Mouse (Mus musculus) heart, adult 9 months (tissue): ENCODE data around the gene 4930524B15Rik.
"Not testable (repeated sequence)": the region's sequence is repeated elsewhere in the genome, so short reads cannot be mapped to it uniquely, and the experiment has no call there.

ENCODE experiments used
- DNase-seq, 2 experiments: peaks; one replicate each; pipeline ENCODE4 v3.0.0; 2022; ENCODE audit warnings: low spot score in 2 of 2

4930524B15Rik gene

GRCm38 (mm10) chr11:31984786-31985185 is 19.4 kb downstream of the 4930524B15Rik start:
- DNase-seq, result no peak

- DNase-seq, result no peak
Observed at GRCm38 (mm10) chr11:31992535-31992934, 27.1 kb downstream of the 4930524B15Rik start.

GRCm38 (mm10) chr11:31999716-32000115 is 34.3 kb downstream of the 4930524B15Rik start:
- DNase-seq, result no peak

GRCm38 (mm10) chr11:32000281-32000680 is 34.9 kb downstream of the 4930524B15Rik start, which contains the start of gene Nsg2:
Gene Nsg2 (plus strand): TSS chr11:32000463.
- DNase-seq, result peak; percentile 15 to 60

GRCm38 (mm10) chr11:32001181-32001910 is 36.0 kb downstream of the 4930524B15Rik start:
- no peak for DNase-seq

- no peak for DNase-seq
Observed at GRCm38 (mm10) chr11:32002670-32003072, 37.3 kb downstream of the 4930524B15Rik start.

- DNase-seq, result not testable (repeated sequence)
Observed at GRCm38 (mm10) chr11:32008049-32008448, 42.7 kb downstream of the 4930524B15Rik start.

- no peak for DNase-seq
Observed at GRCm38 (mm10) chr11:32008852-32009251, 43.5 kb downstream of the 4930524B15Rik start.

- DNase-seq, result no peak
Observed at GRCm38 (mm10) chr11:32009961-32010662, 44.7 kb downstream of the 4930524B15Rik start.

GRCm38 (mm10) chr11:32010663-32010970 is 45.2 kb downstream of the 4930524B15Rik start:
- no peak for DNase-seq

GRCm38 (mm10) chr11:32011867-32012603 is 46.6 kb downstream of the 4930524B15Rik start:
- DNase-seq, result no peak

GRCm38 (mm10) chr11:32013014-32013427 is 47.6 kb downstream of the 4930524B15Rik start:
- no peak for DNase-seq

GRCm38 (mm10) chr11:32013561-32013960 is 48.2 kb downstream of the 4930524B15Rik start:
- no peak for DNase-seq

- DNase-seq, result no peak
Observed at GRCm38 (mm10) chr11:32018201-32018600, 52.8 kb downstream of the 4930524B15Rik start.

GRCm38 (mm10) chr11:32020031-32020965 is 54.9 kb downstream of the 4930524B15Rik start:
- DNase-seq, result peak; percentile 9 to 12

- no peak for DNase-seq
Observed at GRCm38 (mm10) chr11:32026634-32027033, 61.2 kb downstream of the 4930524B15Rik start.

GRCm38 (mm10) chr11:32027474-32028342 is 62.3 kb downstream of the 4930524B15Rik start:
- no peak for DNase-seq

- no peak for DNase-seq
Observed at GRCm38 (mm10) chr11:32028605-32029004, 63.2 kb downstream of the 4930524B15Rik start.
